Mouse (Mus musculus) midbrain, embryonic 12.5 days (tissue): ENCODE measurements around the gene Xpo5. TPM values are rescaled to one million over a fixed set of nuclear protein-coding genes. Genes with fewer than 3 reads are reported as not detected.
A peak's percentile ranks its signal among the peaks of the same experiment; 100 is the strongest.

Experiments
- ATAC-seq: fragments of 200-750 bp; cut with Nextera tagmentation; 2 replicates; pipeline ENCODE4 v1.8.0; 2017; ENCODE audit warnings: low read depth, moderate TSS enrichment, moderate library complexity; ENCODE audit not compliant: low FRiP score
- H3K27ac ChIP-seq: fragments of 300-500 bp; sonication (generic); replicated peaks from 2 replicates; pipeline ENCODE4 v1.5.1; 2016; ENCODE audit warnings: mild to moderate bottlenecking
- H3K27me3 ChIP-seq: fragments of 300-500 bp; sonication (generic); 2 replicates; pipeline ENCODE4 v1.6.1; 2016; ENCODE audit warnings: mild to moderate bottlenecking
- H3K36me3 ChIP-seq: fragments of 300-500 bp; sonication (generic); 2 replicates; pipeline ENCODE4 v1.6.1; 2016
- H3K4me1 ChIP-seq: fragments of 300-500 bp; sonication (generic); 2 replicates; pipeline ENCODE4 v1.6.1; 2016
- H3K4me2 ChIP-seq: fragments of 300-500 bp; sonication (generic); replicated peaks from 2 replicates; pipeline ENCODE4 v1.6.1; 2016; ENCODE audit warnings: mild to moderate bottlenecking, moderate library complexity
- H3K4me3 ChIP-seq: fragments of 300-500 bp; sonication (generic); 2 replicates; pipeline ENCODE4 v1.5.1; 2016; ENCODE audit warnings: mild to moderate bottlenecking
- H3K9ac ChIP-seq: fragments of 300-500 bp; sonication (generic); replicated peaks from 2 replicates; pipeline ENCODE4 v1.6.1; 2016; ENCODE audit warnings: mild to moderate bottlenecking, moderate library complexity
- H3K9me3 ChIP-seq: fragments of 300-500 bp; sonication (generic); 2 replicates; pipeline ENCODE4 v1.6.1; 2016; ENCODE audit warnings: mild to moderate bottlenecking
- WGBS: fragments of 180-500 bp; shearing (Covaris S2); methylation state at CpG from one replicate; pipeline ENCODE4 v1.1.7; 2016; 5-methylcytosine and 5-hydroxymethylcytosine counted together
- polyA plus RNA-seq: library from polyadenylated mRNA; unstranded; fragments of >200 nt; fragmentation: Nextera tagmentation; extraction: Ambion mirVana; gene quantifications from 2 replicates; pipeline ENCODE4 v1.2.1, GENCODE M21; 2016

The Xpo5 gene
- polyA plus RNA-seq, result 63.1 and 63.2 TPM in 2 replicates

DNA sequence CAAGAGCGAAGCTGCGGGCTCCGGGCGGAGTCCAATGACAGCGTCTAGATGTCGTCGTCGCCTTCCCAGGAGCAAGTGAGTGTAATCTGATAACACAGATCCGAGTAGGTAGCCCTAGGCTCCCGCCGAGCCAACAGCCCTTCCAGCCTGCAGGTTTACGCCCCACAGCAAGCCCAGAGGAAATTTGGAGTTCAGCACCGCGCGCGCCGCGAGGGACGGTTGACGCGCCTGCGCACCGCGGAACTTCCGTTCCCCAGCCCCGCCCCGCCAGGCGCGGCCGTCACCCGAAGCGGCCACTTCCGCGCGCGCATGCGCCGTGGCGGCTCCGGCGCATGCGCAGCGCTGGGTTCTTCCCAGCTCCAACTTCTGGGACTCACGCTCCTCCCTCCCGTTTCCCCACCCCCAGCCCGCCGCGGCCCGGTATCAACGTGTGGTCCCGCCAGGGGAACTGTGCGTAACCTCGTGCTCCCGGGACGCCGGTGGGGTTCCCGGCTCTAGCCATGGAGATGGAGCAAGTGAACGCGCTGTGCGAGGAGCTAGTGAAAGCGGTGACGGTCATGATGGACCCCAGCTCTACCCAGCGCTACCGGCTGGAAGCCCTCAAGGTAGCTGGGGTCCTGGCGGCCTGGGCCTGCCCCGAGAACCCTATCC is at the start of gene Xpo5, which contains the start of gene Polh:
Gene Xpo5, plus strand, starts transcription at position 362 of the 651 bp plus-strand sequence.
Gene Polh, minus strand, starts transcription at position 225 of the 651 bp plus-strand sequence.
- peak within 1 kb of the TSS; percentile 87 for H3K27ac ChIP-seq
- no peaks in the 10 kb centered on the region for H3K9me3 ChIP-seq
- peak within 1 kb of the TSS; percentile 96 for H3K4me3 ChIP-seq
- WGBS, result under 1% methylated on average over 65 of the region's 66 CpGs
- peak; percentile 94 for ATAC-seq
- H3K4me1 ChIP-seq, result peaks cover 30% of the 10 kb centered on the region
- no peaks in the 10 kb centered on the region for H3K27me3 ChIP-seq
- H3K4me2 ChIP-seq, result peak within 1 kb of the TSS; percentile 86
- H3K36me3 ChIP-seq, result peaks cover 38% of the 10 kb centered on the region
- H3K9ac ChIP-seq, result peak within 1 kb of the TSS; percentile 86

DNA sequence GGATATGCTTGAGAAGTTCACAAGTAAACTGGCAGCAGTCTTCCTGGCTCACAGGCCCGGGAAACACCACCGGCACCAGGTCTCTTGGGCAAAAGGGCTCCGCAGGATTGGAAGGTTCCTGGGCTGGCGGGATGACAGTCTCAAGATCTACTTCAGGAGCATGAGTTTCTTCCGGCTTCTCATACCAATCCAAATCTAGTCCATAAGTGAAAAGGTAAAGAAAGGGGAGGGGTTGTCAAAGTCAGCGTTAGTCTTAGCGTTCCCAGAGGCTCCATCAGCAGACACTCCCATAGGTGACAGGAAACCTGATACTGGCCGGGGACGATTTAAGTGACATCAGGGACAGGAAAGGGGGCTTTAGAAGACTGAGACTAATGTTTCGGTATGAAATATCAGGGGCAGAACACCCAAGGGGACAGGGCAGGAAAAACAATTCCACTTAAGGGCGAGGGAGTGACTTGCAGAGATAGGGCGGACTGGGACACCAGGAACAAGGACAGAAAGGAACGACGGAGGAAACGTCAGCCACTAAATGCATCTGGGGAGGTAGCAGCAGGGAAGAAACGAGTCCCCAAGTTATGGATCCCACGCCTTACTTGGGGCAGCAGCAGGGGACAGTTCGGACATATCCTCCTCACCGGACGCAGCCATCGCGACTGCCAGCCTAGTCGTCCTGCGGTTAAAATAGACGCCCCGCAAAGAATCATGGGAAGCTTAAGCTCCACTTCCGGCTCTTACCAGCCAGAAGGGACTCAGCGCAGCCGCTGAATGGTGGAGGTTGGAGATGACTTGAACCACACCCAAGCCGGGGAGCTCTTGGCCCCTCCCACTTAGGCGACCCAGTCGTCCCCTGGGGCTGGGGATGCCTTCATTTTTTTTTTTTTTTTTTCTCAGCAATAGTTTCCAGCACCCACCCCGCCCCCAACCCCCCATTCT is 49.5 kb upstream of the Xpo5 start, which contains the start of gene Mad2l1bp:
Gene Mad2l1bp, minus strand, starts transcription at position 707 of the 936 bp plus-strand sequence.
- peak; percentile 95 for ATAC-seq
- Histone ChIP-seq H3K27ac (peak within 1 kb of the TSS; percentile 9; the same call in 1 of the 2 replicates), H3K9ac (peak within 1 kb of the TSS; percentile 78), H3K9me3 (no peaks in the 10 kb centered on the region), H3K27me3 (no peaks in the 10 kb centered on the region), H3K4me3 (peak within 1 kb of the TSS; percentile 66), H3K4me2 (peak within 1 kb of the TSS; percentile 74), H3K36me3 (peaks cover 16% of the 10 kb centered on the region), H3K4me1 (peaks cover 14% of the 10 kb centered on the region)
- 9% methylated on average over 33 of the region's 33 CpGs for WGBS

DNA sequence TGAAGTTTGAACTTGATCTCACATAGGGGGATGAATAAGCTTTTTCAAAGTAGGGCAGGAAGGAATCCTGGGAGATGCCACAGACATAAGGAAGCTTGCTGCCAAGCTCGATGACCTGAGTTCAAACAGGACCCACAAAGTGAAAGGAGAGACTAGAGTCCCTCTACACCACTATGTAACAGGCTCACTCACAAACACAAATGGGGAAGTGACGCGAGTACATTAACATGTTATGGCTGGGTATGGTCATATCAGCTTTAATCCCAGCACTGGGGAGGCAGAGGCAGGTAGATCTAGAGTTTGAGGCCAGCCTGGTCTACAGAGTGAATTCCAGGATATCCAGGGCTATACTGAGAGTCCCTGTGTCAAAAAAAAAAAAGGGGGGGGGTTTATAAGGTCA is 48.2 kb upstream of the Xpo5 start:
- no peak overlapping the region for H3K27ac ChIP-seq
- 93% methylated on average over 3 of the region's 3 CpGs for WGBS
- H3K9ac ChIP-seq, result no peak overlapping the region
- no peak overlapping the region for H3K4me2 ChIP-seq
- H3K27me3 ChIP-seq, result no peaks in the 10 kb centered on the region
- H3K36me3 ChIP-seq, result peaks cover 4% of the 10 kb centered on the region
- no peaks in the 10 kb centered on the region for H3K9me3 ChIP-seq
- no peak overlapping the region for H3K4me3 ChIP-seq
- no peak for ATAC-seq
- H3K4me1 ChIP-seq, result peaks cover 14% of the 10 kb centered on the region

DNA sequence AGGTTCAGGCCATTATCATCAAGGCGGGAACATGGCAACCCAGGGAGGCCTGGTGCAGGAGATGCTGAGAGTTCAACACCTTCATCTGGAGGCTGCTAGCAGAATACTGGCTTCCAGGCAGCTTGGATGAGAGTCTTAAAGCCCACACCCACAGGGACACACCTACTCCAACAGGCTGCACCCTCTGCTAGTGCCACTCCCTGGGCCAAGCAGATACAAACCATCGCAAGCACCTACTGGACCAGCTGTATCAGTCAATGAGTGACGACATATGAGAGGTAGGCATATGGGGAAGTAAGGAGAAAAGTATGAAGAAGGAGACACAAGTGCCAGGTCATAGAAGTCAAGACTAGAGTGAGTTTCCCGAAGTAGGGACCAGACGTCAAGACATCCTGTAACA is 45.9 kb upstream of the Xpo5 start:
- Histone ChIP-seq H3K36me3 (no peaks in the 10 kb centered on the region), H3K4me3 (no peak overlapping the region), H3K27me3 (no peaks in the 10 kb centered on the region), H3K9me3 (no peaks in the 10 kb centered on the region), H3K4me1 (peaks cover 17% of the 10 kb centered on the region), H3K9ac (no peak overlapping the region), H3K27ac (no peak overlapping the region), H3K4me2 (no peak overlapping the region)
- ATAC-seq, result no peak
- WGBS, result 88% methylated on average over 5 of the region's 5 CpGs

DNA sequence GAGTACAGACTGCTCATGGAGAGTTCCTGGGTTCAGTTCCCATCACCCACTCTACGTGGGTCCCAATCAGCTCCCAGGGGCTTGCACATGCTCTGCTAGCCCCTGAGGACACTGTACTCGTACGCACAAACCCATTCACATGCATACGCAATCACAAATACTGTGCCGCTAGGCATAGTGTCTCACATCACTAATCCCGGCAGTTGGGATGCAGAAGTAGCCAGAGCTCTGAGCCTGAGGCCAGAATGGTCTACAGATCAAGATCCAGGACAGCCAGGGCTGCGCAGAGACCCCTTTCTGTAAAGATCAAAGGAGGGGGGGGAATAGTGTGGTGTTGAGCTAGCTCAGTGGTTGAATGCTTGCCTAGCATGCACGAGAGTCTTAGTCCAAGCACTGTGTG is 45.5 kb upstream of the Xpo5 start:
- H3K4me1 ChIP-seq, result peaks cover 22% of the 10 kb centered on the region
- WGBS, result 87% methylated on average over 8 of the region's 8 CpGs
- H3K9me3 ChIP-seq, result no peaks in the 10 kb centered on the region
- ATAC-seq, result no peak
- H3K4me2 ChIP-seq, result no peak overlapping the region
- H3K9ac ChIP-seq, result no peak overlapping the region
- H3K36me3 ChIP-seq, result no peaks in the 10 kb centered on the region
- H3K27me3 ChIP-seq, result no peaks in the 10 kb centered on the region
- H3K27ac ChIP-seq, result no peak overlapping the region
- no peak overlapping the region for H3K4me3 ChIP-seq

DNA sequence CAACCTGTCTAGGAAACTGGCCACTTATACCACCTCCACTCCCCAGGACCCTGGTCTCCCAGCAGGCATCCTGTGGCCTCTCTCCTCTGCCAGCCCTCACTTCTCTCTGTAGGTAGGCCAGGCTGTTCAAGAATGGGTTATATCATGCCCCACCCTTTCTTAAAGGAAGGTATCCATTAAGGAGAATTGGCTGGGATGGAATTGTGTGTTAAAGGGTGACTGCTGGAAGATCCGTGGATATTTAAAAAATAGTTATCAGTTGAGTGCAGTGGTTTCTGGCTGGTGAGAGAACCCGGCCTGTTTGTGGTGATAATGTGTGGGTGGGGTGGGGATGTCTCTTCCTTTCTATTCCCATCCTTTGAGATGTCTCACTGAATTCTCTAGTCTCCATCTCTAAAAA is 43.3 kb upstream of the Xpo5 start:
- Histone ChIP-seq H3K9ac (no peak overlapping the region), H3K4me3 (no peak overlapping the region), H3K4me2 (no peak overlapping the region), H3K9me3 (no peaks in the 10 kb centered on the region), H3K27ac (no peak overlapping the region), H3K27me3 (no peaks in the 10 kb centered on the region), H3K4me1 (peaks cover 25% of the 10 kb centered on the region), H3K36me3 (peaks cover 6% of the 10 kb centered on the region; the same call in 1 of the 2 replicates)
- ATAC-seq, result no peak
- WGBS, result 71% methylated on average over 2 of the region's 2 CpGs

DNA sequence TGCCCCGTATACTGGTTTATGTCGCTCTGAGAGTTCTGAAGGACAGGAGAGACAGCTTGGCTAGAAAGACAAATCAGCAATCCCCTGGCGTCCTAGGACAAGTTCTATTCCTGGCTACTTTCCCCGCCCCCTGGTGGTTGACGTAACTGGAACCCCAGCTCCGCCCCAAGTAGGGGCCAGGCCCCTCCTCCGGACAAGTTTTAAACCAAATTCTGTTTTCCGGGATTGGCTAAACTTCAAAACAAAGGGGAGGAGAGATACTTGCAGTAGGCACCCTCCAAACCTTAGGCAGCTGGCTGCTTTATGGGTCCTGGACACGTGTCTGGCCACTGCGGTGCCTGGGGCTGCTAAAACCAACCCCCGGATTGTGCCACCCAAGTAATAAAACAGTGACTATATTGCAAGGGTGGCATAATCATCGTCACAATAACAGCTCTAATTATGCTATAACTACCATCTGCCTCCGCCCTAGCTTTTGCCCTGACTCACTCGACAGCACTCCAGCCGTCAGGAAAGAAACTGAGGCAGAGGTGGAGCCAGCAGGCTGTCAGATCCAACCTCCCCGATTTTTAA is 42.4 kb upstream of the Xpo5 start:
- Histone ChIP-seq H3K4me3 (peak overlapping the region; percentile 83), H3K27ac (peak overlapping the region; percentile 79), H3K27me3 (no peaks in the 10 kb centered on the region), H3K9ac (peak overlapping the region; percentile 55), H3K4me1 (peaks cover 25% of the 10 kb centered on the region), H3K36me3 (peaks cover 15% of the 10 kb centered on the region), H3K9me3 (no peaks in the 10 kb centered on the region), H3K4me2 (peak overlapping the region; percentile 78)
- peak; percentile 69 for ATAC-seq
- WGBS, result under 1% methylated on average over 16 of the region's 16 CpGs

DNA sequence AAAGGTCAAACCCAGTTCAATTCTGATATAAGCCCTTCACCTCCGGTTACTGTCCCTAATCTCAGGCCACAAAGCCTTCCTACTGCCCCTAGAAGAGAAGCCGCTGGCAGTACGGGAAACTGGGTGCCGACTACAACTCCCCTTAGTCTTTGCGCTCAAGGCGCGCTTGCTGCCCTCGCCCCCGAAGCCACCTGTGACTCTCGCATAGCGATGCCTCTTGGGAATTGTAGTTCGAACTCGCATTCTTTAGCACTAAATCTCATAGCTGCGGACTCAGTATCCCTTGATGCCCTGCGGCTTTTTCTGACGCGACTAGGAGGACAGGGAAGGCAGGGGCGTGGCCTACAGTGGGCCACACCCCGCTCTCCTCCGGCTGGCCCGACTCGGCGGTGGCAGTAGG is 41.9 kb upstream of the Xpo5 start, which contains the start of gene Gtpbp2:
Gene Gtpbp2, plus strand, starts transcription at position 347 of the 400 bp plus-strand sequence.
- Histone ChIP-seq H3K36me3 (peaks cover 20% of the 10 kb centered on the region), H3K27me3 (no peaks in the 10 kb centered on the region), H3K4me1 (peaks cover 25% of the 10 kb centered on the region), H3K27ac (peak within 1 kb of the TSS; percentile 79), H3K9ac (peak within 1 kb of the TSS; percentile 73), H3K9me3 (no peaks in the 10 kb centered on the region), H3K4me2 (peak within 1 kb of the TSS; percentile 78), H3K4me3 (peak within 1 kb of the TSS; percentile 83)
- ATAC-seq, result peak; percentile 93
- WGBS, result under 1% methylated on average over 23 of the region's 23 CpGs

DNA sequence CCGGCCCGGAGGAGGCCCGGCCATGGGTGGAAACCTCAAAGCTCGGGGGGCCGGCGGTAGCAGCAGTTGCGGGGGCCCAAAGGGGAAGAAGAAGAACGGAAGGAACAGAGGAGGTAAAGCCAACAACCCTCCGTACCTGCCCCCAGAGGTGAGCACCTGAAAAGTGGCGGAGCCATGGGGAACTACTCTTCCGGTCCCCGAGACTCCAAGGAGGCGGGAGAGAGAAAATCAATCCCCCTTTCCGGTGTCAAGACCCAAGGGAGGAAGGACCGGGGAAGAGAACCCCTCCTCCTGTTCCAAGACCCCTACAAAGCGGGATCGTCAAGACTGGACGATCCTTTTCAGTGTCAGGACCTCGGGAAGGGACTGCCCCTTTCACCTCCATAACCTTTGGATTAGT is 41.4 kb upstream of the Xpo5 start:
- WGBS, result under 1% methylated on average over 19 of the region's 19 CpGs
- Histone ChIP-seq H3K4me3 (peak overlapping the region; percentile 83), H3K9ac (peak overlapping the region; percentile 73), H3K36me3 (peaks cover 25% of the 10 kb centered on the region), H3K27ac (peak overlapping the region; percentile 68), H3K4me2 (peak overlapping the region; percentile 63), H3K4me1 (peaks cover 25% of the 10 kb centered on the region), H3K27me3 (no peaks in the 10 kb centered on the region), H3K9me3 (no peaks in the 10 kb centered on the region)
- ATAC-seq, result peak; percentile 42

DNA sequence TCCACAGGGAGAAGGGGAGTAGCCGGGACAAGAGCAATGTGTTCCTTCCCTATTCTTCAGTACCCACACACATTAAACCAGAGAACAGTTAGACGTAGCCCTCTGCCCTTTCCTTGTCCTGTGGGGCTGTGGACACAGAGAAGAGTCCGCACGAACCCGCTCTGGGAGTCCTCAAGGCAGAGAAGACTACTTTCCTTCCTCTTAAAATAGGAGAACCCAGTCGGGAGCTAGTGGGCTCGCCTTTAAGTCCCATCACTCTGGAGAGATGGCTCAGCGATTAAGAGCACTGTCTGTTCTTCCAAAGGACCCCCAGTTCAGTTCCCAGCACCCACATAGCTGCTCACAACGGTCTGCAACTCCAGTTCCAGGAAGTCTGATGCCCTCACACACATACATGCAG is 40.9 kb upstream of the Xpo5 start:
- H3K9ac ChIP-seq, result peak overlapping the region; percentile 73
- peaks cover 30% of the 10 kb centered on the region for H3K36me3 ChIP-seq
- H3K27ac ChIP-seq, result peak overlapping the region; percentile 68; the same call in 1 of the 2 replicates
- peak overlapping the region; percentile 83 for H3K4me3 ChIP-seq
- 54% methylated on average over 9 of the region's 9 CpGs for WGBS
- H3K4me2 ChIP-seq, result peak overlapping the region; percentile 63
- no peak for ATAC-seq
- H3K9me3 ChIP-seq, result no peaks in the 10 kb centered on the region
- H3K27me3 ChIP-seq, result no peaks in the 10 kb centered on the region
- peaks cover 25% of the 10 kb centered on the region for H3K4me1 ChIP-seq

DNA sequence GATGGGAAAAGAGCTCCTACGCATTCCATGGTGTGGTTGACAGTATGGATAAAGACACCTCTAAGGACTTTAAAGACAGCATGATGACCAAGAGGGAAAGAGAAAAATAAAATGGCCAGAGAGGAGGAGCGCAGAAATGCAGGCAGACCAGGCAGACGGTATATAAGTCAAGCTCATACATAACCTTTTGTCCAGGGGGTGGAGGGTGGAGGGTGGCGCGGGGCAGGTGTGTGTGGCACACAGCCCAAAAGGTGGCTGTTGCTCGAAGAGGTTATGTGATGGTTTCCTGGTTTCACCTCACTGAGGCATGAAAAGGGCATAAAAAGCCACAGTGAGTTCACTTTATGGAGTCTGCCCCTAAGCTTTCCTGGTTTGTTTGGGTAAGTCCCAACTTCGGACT is 40.0 kb upstream of the Xpo5 start:
- H3K9ac ChIP-seq, result no peak overlapping the region
- H3K4me2 ChIP-seq, result peak overlapping the region; percentile 63; the same call in 1 of the 2 replicates
- peaks cover 39% of the 10 kb centered on the region for H3K36me3 ChIP-seq
- WGBS, result 95% methylated on average over 7 of the region's 7 CpGs
- H3K4me3 ChIP-seq, result no peak overlapping the region
- no peak for ATAC-seq
- no peaks in the 10 kb centered on the region for H3K9me3 ChIP-seq
- no peak overlapping the region for H3K27ac ChIP-seq
- H3K27me3 ChIP-seq, result no peaks in the 10 kb centered on the region
- peaks cover 25% of the 10 kb centered on the region for H3K4me1 ChIP-seq
